Mouse (Mus musculus): ENCODE results near the gene Galr2.

DNA sequence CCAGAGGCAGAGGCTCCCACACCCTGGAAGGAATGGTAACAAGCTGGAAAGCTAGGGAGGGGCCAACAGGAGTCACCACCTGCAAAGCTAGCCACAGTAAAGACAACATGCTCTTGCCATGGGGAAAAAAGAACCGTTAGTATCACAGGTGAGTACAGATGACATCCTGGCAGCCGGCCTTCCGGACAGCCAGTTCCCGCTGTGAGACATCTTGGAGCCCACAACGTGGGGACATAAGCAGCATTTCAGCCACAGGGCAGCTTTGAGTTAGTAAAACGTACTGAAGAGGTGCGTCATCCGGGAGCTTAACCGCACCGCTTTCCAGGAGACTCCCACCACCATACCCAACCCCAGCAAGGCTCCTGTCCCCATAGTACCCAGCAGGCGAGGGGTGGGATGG, 17.5 kb downstream of the Galr2 start:
- TF ChIP-seq CTCF (IDR thresholded peaks at IDR 0.05; ENCODE audit: borderline replicate concordance, control insufficient read depth, extremely low read depth, insufficient read depth, low read length, poor library complexity) (no peak), POLR2A (IDR thresholded peaks at IDR 0.05; ENCODE audit: control insufficient read depth, extremely low read depth, insufficient read depth, low read length, poor library complexity) (no peak)

All from thymus, adult 2 months (tissue).